Mouse (Mus musculus): Measurements from ENCODE around the gene Sema5a. TPM values are rescaled to one million over a fixed set of nuclear protein-coding genes. Genes with fewer than 3 reads are reported as not detected.
A peak's percentile ranks its signal among the peaks of the same experiment; 100 is the strongest.

The Sema5a gene
- total and polyA plus RNA-seq, 3 experiments = 0.17 to 0.27 (median 0.17) TPM

DNA sequence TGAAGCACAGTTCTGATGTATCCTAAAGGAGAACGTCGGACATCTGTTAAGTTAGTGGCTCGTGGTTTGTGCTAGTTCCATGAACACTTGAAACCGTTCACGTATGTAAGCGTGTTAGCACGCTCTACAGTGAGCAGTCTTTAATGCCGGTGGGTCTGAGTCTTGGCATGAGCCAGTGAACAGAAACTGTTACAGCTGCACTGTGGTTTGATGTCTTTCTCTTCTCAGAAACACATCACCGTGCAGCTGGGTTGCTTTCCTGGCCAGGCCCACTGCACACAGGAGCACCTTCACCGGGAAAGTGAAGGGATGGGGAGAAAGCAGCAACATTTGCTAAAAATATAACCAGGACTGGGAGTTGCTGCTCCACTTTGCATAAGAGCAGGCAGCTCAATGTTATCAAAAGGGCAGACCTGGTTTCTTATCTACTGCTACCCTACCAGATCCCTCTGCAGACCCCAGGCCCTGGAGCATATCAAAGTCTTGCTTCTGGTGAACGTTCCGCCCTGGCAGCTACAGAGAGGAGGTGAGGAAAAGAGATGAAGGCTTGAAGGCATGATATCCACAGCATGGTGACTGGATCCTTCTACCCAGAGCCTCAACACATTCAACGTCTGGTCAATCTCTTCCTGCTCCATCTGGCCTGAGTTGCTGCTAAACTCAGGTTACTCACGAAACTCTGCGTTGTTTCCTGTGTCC is 21.7 kb downstream of the Sema5a start:
- Histone ChIP-seq H3K27ac (ENCODE audit: insufficient read depth, low read depth) (no peak overlapping the region), H3K36me3 (replicated peaks in 1 of 2; ENCODE audit: control insufficient read depth in 1 of 2, insufficient read depth in 1 of 2, low read length in 1 of 2) (no peaks in the 10 kb centered on the region), H3K4me3 (replicated peaks in 1 of 3; ENCODE audit: low read depth in 2 of 3, low read length in 2 of 3, poor library complexity in 1 of 3) (no peak overlapping the region), H3K27me3 (replicated peaks) (peaks cover 5% of the 10 kb centered on the region), H3K4me1 (ENCODE audit: control insufficient read depth in 1 of 2, insufficient read depth in 2 of 2) (peaks cover 18 to 25% of the 10 kb centered on the region in 2 experiments), H3K4me2 (ENCODE audit: insufficient read depth, low read depth, poor library complexity, severe bottlenecking) (peak overlapping the region; percentile 52; the same call in 1 of the 2 replicates), H3K9me3 (replicated peaks; ENCODE audit: low read length) (no peaks in the 10 kb centered on the region), H3K79me2 (replicated peaks; ENCODE audit: control insufficient read depth, extremely low read depth, insufficient read depth, poor library complexity, severe bottlenecking) (no peaks in the 10 kb centered on the region), H3K9ac (ENCODE audit: insufficient read depth, low read depth) (no peak overlapping the region)
- TF ChIP-seq TCF12 (IDR thresholded peaks at IDR 0.05; ENCODE audit: low read depth, low read length) (peak; percentile 79), RCOR1 (conservative IDR thresholded peaks at IDR 0.05; ENCODE audit: low read depth, low read length) (no peak), E2F4 (IDR thresholded peaks at IDR 0.05; ENCODE audit: insufficient replicate concordance, low read depth, low read length) (no peak), USF2 (conservative IDR thresholded peaks at IDR 0.05; ENCODE audit: low read depth, low read length) (no peak), ETS1 (conservative IDR thresholded peaks at IDR 0.05; ENCODE audit: low read depth, low read length) (peak; percentile 55), BHLHE40 (IDR thresholded peaks at IDR 0.05; ENCODE audit: low read depth, low read length) (peak; percentile 36; the same call in 1 of the 2 replicates), NELFE (IDR thresholded peaks at IDR 0.05; ENCODE audit: low read depth, low read length) (no peak), ZC3H11A (IDR thresholded peaks at IDR 0.05; ENCODE audit: low read depth, low read length) (no peak), JUN (IDR thresholded peaks at IDR 0.05; ENCODE audit: insufficient read depth, low read depth, low read length) (no peak), EP300 (IDR thresholded peaks at IDR 0.05; ENCODE audit: low read length) (0 out of 2 replicates have a peak, but pooled peaks have one; percentile 22), ZNF384 (IDR thresholded peaks at IDR 0.05; ENCODE audit: low read depth, low read length) (no peak)
- DNase-seq (ENCODE audit: extremely low read depth) = peak; percentile 59
- in situ Hi-C loops (cut with MboI; ENCODE audit: low pct_ligation_motif_present, low pct_unique_long_range_greater_than_20kb, low sequenced_read_pairs) = no loop called here
- dilution Hi-C loops (cut with MboI; ENCODE audit: extremely low pct_ligation_motif_present, extremely low pct_unique_long_range_greater_than_20kb, low sequenced_read_pairs) = no loop called here

- TF ChIP-seq CHD1 (IDR thresholded peaks at IDR 0.05; ENCODE audit: low read depth, low read length) (no peak), TCF12 (IDR thresholded peaks at IDR 0.05; ENCODE audit: low read depth, low read length) (no peak), NELFE (IDR thresholded peaks at IDR 0.05; ENCODE audit: low read depth, low read length) (no peak), POLR2AphosphoS2 (IDR thresholded peaks at IDR 0.05; ENCODE audit: low read depth, low read length) (no peak), ZMIZ1 (IDR thresholded peaks at IDR 0.05; ENCODE audit: low read depth, low read length) (no peak), SIN3A (IDR thresholded peaks at IDR 0.05; ENCODE audit: low read length) (no peak), GABPA (IDR thresholded peaks at IDR 0.05; ENCODE audit: insufficient replicate concordance, low read depth, low read length) (no peak), RCOR1 (conservative IDR thresholded peaks at IDR 0.05; ENCODE audit: low read depth, low read length) (no peak), JUND (conservative IDR thresholded peaks at IDR 0.05; ENCODE audit: low read depth, low read length) (no peak), EP300 (IDR thresholded peaks at IDR 0.05; ENCODE audit: low read length) (no peak), MXI1 (IDR thresholded peaks at IDR 0.05; ENCODE audit: low read depth, low read length) (no peak), UBTF (IDR thresholded peaks at IDR 0.05; ENCODE audit: low read depth, low read length) (no peak), POLR2A (IDR thresholded peaks at IDR 0.05; ENCODE audit: low read depth, low read length) (no peak)
- dilution Hi-C loops (cut with MboI; ENCODE audit: extremely low pct_ligation_motif_present, extremely low pct_unique_long_range_greater_than_20kb, low sequenced_read_pairs) = no loop called here
- Histone ChIP-seq H3K27ac (ENCODE audit: insufficient read depth, low read depth) (no peak overlapping the region), H3K36me3 (replicated peaks in 1 of 2; ENCODE audit: control insufficient read depth in 1 of 2, insufficient read depth in 1 of 2, low read length in 1 of 2) (no peaks in the 10 kb centered on the region), H3K4me2 (ENCODE audit: insufficient read depth, low read depth, poor library complexity, severe bottlenecking) (no peak overlapping the region), H3K9ac (ENCODE audit: insufficient read depth, low read depth) (no peak overlapping the region), H3K9me3 (replicated peaks; ENCODE audit: low read length) (no peaks in the 10 kb centered on the region), H3K27me3 (replicated peaks) (peaks cover 5% of the 10 kb centered on the region), H3K4me3 (replicated peaks in 1 of 3; ENCODE audit: low read depth in 2 of 3, low read length in 2 of 3, poor library complexity in 1 of 3) (no peak overlapping the region), H3K79me2 (replicated peaks; ENCODE audit: control insufficient read depth, extremely low read depth, insufficient read depth, poor library complexity, severe bottlenecking) (no peaks in the 10 kb centered on the region), H3K4me1 (ENCODE audit: control insufficient read depth in 1 of 2, insufficient read depth in 2 of 2) (peaks cover 14 to 19% of the 10 kb centered on the region in 2 experiments)
- in situ Hi-C loops (cut with MboI; ENCODE audit: low pct_ligation_motif_present, low pct_unique_long_range_greater_than_20kb, low sequenced_read_pairs) = no loop called here
- DNase-seq (ENCODE audit: extremely low read depth) = no peak
Observed at GRCm38 (mm10) chr15:32270106-32270505, 25.5 kb downstream of the Sema5a start.

Measured in CH12.LX (cell line).